Mouse (Mus musculus) midbrain, embryonic 14.5 days (tissue): ENCODE results near the gene Ifi207. TPM values are rescaled to one million over a fixed set of nuclear protein-coding genes. Genes with fewer than 3 reads are reported as not detected.
"Not testable (repeated sequence)": the region's sequence is repeated elsewhere in the genome, so short reads cannot be mapped to it uniquely, and the experiment has no call there.

ENCODE experiments used
- ATAC-seq: fragments of 200-750 bp; cut with Nextera tagmentation; 2 replicates; pipeline ENCODE4 v1.8.0; 2017; ENCODE audit warnings: moderate number of reproducible peaks, moderate library complexity; ENCODE audit not compliant: low FRiP score, low TSS enrichment
- DNase-seq: peaks from one replicate; pipeline ENCODE4 v3.0.0-alpha.2; 2015
- H3K27ac ChIP-seq: fragments of 300-500 bp; sonication (generic); replicated peaks from 2 replicates; pipeline ENCODE4 v1.5.1; 2014; ENCODE audit warnings: mild to moderate bottlenecking, low read depth, low read length, moderate library complexity
- H3K27me3 ChIP-seq: fragments of 300-500 bp; sonication (generic); 2 replicates; pipeline ENCODE4 v1.6.1; 2014; ENCODE audit warnings: low read length, control low read depth, mixed read lengths; ENCODE audit not compliant: control insufficient read depth, insufficient read depth
- H3K36me3 ChIP-seq: fragments of 300-500 bp; sonication (generic); 2 replicates; pipeline ENCODE4 v1.6.1; 2014; ENCODE audit warnings: low read length, control low read depth; ENCODE audit not compliant: control insufficient read depth, insufficient read depth
- H3K4me1 ChIP-seq: fragments of 300-500 bp; sonication (generic); 2 replicates; pipeline ENCODE4 v1.6.1; 2014; ENCODE audit warnings: mild to moderate bottlenecking, antibody characterized with exemption, low read length, control low read depth; ENCODE audit not compliant: control insufficient read depth, insufficient read depth
- H3K4me2 ChIP-seq: fragments of 300-500 bp; sonication (generic); 2 replicates; pipeline ENCODE4 v1.6.1; 2014; ENCODE audit warnings: mild to moderate bottlenecking, low read length, moderate library complexity
- H3K4me3 ChIP-seq: fragments of 300-500 bp; sonication (generic); replicated peaks from 2 replicates; pipeline ENCODE4 v1.5.1; 2014; ENCODE audit warnings: low read depth, low read length
- H3K9ac ChIP-seq: fragments of 300-500 bp; sonication (generic); replicated peaks from 2 replicates; pipeline ENCODE4 v1.6.1; 2014; ENCODE audit warnings: mild to moderate bottlenecking, low read length, moderate library complexity
- H3K9me3 ChIP-seq: fragments of 300-500 bp; sonication (generic); 2 replicates; pipeline ENCODE4 v1.6.1; 2016; ENCODE audit warnings: low read length, control low read depth, mixed read lengths; ENCODE audit not compliant: control insufficient read depth
- WGBS: fragments of 180-500 bp; shearing (Covaris S2); extraction: QIAGEN DNeasy Blood & Tissue Kit; methylation state at CpG from one replicate; pipeline ENCODE4 v1.1.7; 2014; 5-methylcytosine and 5-hydroxymethylcytosine counted together
- polyA plus RNA-seq: library from polyadenylated mRNA; unstranded; fragments of >200 nt; fragmentation: Nextera tagmentation; extraction: Ambion mirVana; gene quantifications from 2 replicates; pipeline ENCODE4 v1.2.1, GENCODE M21; 2014

The Ifi207 gene
- polyA plus RNA-seq, 1 experiment from 2014 or later = 1.1 TPM

DNA sequence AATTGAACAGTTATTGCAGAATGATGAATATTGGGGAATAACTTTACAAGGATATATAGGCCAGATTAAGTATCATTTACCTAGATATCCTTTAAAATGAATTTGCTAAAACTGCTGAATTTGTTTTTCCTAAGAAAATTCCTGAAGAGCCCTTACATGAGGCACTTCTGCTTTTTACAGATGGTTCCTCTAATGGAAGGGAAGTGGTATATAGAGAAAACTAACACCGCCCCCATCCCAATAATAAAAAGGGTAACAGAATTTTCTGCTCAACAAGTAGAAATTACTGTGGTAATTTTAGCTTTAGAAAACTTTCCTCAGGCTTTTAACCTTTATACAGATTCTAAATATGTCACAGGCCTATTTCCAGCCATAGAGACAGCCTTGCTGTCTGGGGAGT lies 47.3 kb downstream of the Ifi207 start:
- 100% methylated on average over 1 of the region's 1 CpGs for WGBS
- no peak overlapping the region for H3K9ac ChIP-seq
- H3K36me3 ChIP-seq = no peaks in the 10 kb centered on the region
- DNase-seq = no peak
- no peaks in the 10 kb centered on the region for H3K9me3 ChIP-seq
- no peaks in the 10 kb centered on the region for H3K27me3 ChIP-seq
- no peak for ATAC-seq
- H3K4me3 ChIP-seq = no peak overlapping the region
- no peaks in the 10 kb centered on the region for H3K4me1 ChIP-seq
- H3K27ac ChIP-seq = no peak overlapping the region
- H3K4me2 ChIP-seq = no peak overlapping the region

DNA sequence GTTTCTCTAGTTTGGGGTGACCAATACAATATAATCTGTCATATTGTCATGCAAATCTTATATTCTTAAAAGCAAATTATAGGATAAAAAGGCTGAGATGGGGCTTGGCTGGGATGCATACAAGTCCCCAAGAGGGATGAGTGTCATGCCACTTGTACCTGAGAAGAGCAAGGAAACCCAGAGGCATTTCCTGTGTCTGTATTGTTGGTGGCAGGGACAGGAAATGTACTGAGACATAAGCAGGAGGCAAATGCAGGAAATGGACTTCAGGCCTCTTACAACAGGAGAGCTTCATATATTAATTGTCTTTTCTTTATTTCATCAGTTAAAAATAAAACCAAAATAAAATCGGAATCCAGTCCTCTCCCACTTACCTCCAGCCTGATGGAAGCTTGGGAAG lies 62.9 kb downstream of the Ifi207 start:
- not testable (repeated sequence) for DNase-seq, H3K4me2 ChIP-seq, H3K27me3 ChIP-seq, H3K4me3 ChIP-seq, H3K36me3 ChIP-seq, H3K4me1 ChIP-seq, H3K9me3 ChIP-seq, ATAC-seq, H3K27ac ChIP-seq, H3K9ac ChIP-seq
- 89% methylated on average over 1 of the region's 1 CpGs for WGBS

DNA sequence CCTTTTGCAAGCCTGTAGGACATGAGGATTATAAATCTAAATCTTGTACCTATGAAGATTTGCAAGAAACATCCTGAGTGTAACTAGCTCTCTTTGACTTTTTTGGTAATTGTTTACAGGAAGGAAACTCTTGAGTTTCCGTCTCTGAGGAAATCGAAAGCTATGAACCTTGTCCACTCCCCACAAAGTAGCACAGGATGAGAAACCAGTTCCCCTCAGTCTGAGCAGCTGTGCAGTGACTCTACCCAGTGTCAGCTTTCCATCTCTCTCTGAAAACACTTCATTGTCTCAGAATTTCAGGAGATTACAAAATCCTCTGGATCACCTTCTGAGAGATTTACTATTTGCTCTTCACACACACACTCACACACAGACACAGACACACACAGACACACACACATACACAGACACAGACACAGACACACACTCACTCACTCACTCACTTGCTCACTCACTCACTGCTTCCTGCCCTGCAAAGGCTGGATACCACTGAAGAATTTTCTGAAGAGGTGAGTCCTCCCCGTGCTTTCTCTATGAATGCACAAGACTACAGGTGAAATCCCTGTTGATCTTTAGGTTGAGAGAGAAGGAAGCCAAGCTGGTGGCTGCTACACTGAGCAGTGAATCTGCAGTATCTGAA lies 68.0 kb downstream of the Ifi207 start, which contains the start of gene Ifi208:
Gene Ifi208 (plus strand): TSS at position 218 of the 640 bp plus-strand sequence.
- not testable (repeated sequence) for H3K4me1 ChIP-seq, H3K27ac ChIP-seq, DNase-seq, ATAC-seq, H3K9me3 ChIP-seq, H3K4me2 ChIP-seq, H3K27me3 ChIP-seq, H3K4me3 ChIP-seq, H3K36me3 ChIP-seq, H3K9ac ChIP-seq
- WGBS = 57% methylated on average over 3 of the region's 3 CpGs

Other genes with a start within 250 kb of the Ifi207 start
- gene Ifi214, start 205.8 kb downstream of the Ifi207 start, polyA plus RNA-seq = not detected in 2 replicates
- gene Ifi213, start 142.5 kb downstream of the Ifi207 start, polyA plus RNA-seq = 0.64 TPM in 1 of 2 replicates, not detected in the other
- 0.78 TPM in 1 of 2 replicates, not detected in the other for gene Ifi209, start 110.8 kb downstream of the Ifi207 start, polyA plus RNA-seq
- not detected in 2 replicates for gene Ifi208, start 68.1 kb downstream of the Ifi207 start, polyA plus RNA-seq
- gene Ifi204, start 25.2 kb upstream of the Ifi207 start, polyA plus RNA-seq = 0.18 and 3.7 TPM in 2 replicates
- 2.8 TPM in 1 of 2 replicates, not detected in the other for gene Ifi211, start 171.3 kb upstream of the Ifi207 start, polyA plus RNA-seq
- 0.50 and 1.5 TPM in 2 replicates for gene Mndal, start 200.7 kb upstream of the Ifi207 start, polyA plus RNA-seq
- gene Ifi203, start 200.9 kb upstream of the Ifi207 start, polyA plus RNA-seq = 2.3 TPM in 1 of 2 replicates, not detected in the other
- gene Ifi202b, start 241.0 kb upstream of the Ifi207 start, polyA plus RNA-seq = not detected in 2 replicates